Mouse (Mus musculus) ES-E14 (cell line): ENCODE results near the gene Dock9. TPM values are rescaled to one million over a fixed set of nuclear protein-coding genes. Genes with fewer than 3 reads are reported as not detected.

Experiments
- DNase-seq: peaks from one replicate; pipeline ENCODE4 v3.0.0-alpha.2; 2013; ENCODE audit warnings: low read depth, low spot score
- H3K27ac ChIP-seq: 2 replicates; pipeline ENCODE4 v1.5.1; 2012; ENCODE audit warnings: low read depth, mild to moderate bottlenecking, low read length, moderate library complexity, mixed read lengths; ENCODE audit not compliant: poor library complexity, insufficient read depth, severe bottlenecking
- H3K36me3 ChIP-seq: 2 replicates; pipeline ENCODE4 v1.6.1; 2012; ENCODE audit warnings: mild to moderate bottlenecking, low read length, moderate library complexity, mixed read lengths; ENCODE audit not compliant: control insufficient read depth, poor library complexity, insufficient read depth, severe bottlenecking
- H3K4me1 ChIP-seq, 2 experiments: fragments of 150-350 bp in 1 of 2; sonication (generic) in 1 of 2; 2 replicates each; pipeline ENCODE4 v1.6.1; 2012; ENCODE audit warnings: low read length in 2 of 2, mild to moderate bottlenecking in 1 of 2, mixed read lengths in 1 of 2; ENCODE audit not compliant: control insufficient read depth in 2 of 2, insufficient read depth in 2 of 2, poor library complexity in 1 of 2
- H3K4me3 ChIP-seq, 2 experiments: fragments of 150-350 bp in 1 of 2; sonication (generic) in 1 of 2; 2 replicates each; pipeline ENCODE4 v1.5.1; 2012; ENCODE audit warnings: low read length in 2 of 2, low read depth in 1 of 2, mild to moderate bottlenecking in 1 of 2, mixed read lengths in 1 of 2; ENCODE audit not compliant: insufficient read depth in 1 of 2, poor library complexity in 1 of 2, severe bottlenecking in 1 of 2
- H3K9ac ChIP-seq: 2 replicates; pipeline ENCODE4 v1.6.1; 2012; ENCODE audit warnings: low read depth, mild to moderate bottlenecking, low read length, mixed read lengths; ENCODE audit not compliant: poor library complexity, insufficient read depth, severe bottlenecking
- H3K9me3 ChIP-seq: fragments of 150-350 bp; sonication (generic); 2 replicates; pipeline ENCODE4 v1.6.1; 2012; ENCODE audit warnings: low read depth, mild to moderate bottlenecking, low read length; ENCODE audit not compliant: control insufficient read depth, insufficient read depth
- CHD2 ChIP-seq: IDR thresholded peaks from 2 replicates; pipeline ENCODE4 v1.6.1; 2014; ENCODE audit warnings: mild to moderate bottlenecking, low read depth, low read length, inconsistent platforms
- HCFC1 ChIP-seq: IDR thresholded peaks from 2 replicates; pipeline ENCODE4 v1.6.1; 2012; ENCODE audit warnings: low read length, inconsistent platforms, borderline replicate concordance; ENCODE audit not compliant: insufficient read depth
- MAFK ChIP-seq: IDR thresholded peaks from 2 replicates; pipeline ENCODE4 v1.6.1; 2014; ENCODE audit warnings: mild to moderate bottlenecking, low read depth, low read length, inconsistent platforms; ENCODE audit not compliant: insufficient read depth
- ZC3H11A ChIP-seq: IDR thresholded peaks from 2 replicates; pipeline ENCODE4 v1.6.1; 2012; ENCODE audit warnings: low read depth, mild to moderate bottlenecking, inconsistent platforms, low read length, borderline replicate concordance
- ZNF384 ChIP-seq: IDR thresholded peaks from 2 replicates; pipeline ENCODE4 v1.6.1; 2012; ENCODE audit warnings: low read depth, low read length, inconsistent platforms
- in situ Hi-C, 2 experiments: fragments of 600-800 bp; cut with MboI; formaldehyde crosslinking; loops; one replicate each; pipeline ENCODE4 v1.15.1; 2025; ENCODE audit warnings: low sequenced_read_pairs in 2 of 2, inconsistent platforms in 1 of 2; ENCODE audit not compliant: unreplicated experiment in 2 of 2
- total RNA-seq: library from RNA; depleted of rRNA; stranded (reverse); fragments of 300-350 nt; gene quantifications from 2 replicates; pipeline ENCODE4 v1.2.3, GENCODE M21; 2012

Dock9 gene
- total RNA-seq, 1 experiment, result 8.3 TPM

DNA sequence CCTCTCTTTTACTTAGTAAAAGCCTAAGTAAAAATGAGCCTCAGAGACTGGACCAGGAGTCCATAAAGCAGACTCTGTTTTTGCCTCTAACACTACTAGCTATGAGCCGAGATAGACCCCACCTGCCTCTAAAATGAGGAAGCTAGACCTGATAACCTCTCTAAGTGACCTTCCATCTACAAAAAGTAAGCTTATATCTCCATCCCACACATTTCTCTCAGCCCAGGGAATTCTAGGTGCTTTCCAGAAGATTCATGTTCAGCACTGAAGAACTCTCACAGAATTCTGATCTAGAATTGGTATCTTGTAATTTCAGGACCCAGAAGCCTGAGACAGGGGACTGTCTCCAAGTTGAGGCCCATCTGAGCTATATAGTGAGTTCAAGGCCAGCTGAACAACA is 12.2 kb downstream of the Dock9 start:
- Histone ChIP-seq H3K9ac (no peak overlapping the region), H3K4me1 (no peaks in the 10 kb centered on the region; a peak in 1 of 4 replicates), H3K27ac (no peak overlapping the region), H3K36me3 (no peaks in the 10 kb centered on the region), H3K4me3 (no peak overlapping the region), H3K9me3 (no peaks in the 10 kb centered on the region)
- no peak for TF ChIP-seq MAFK
- TF ChIP-seq CHD2, result no peak
- no peak for TF ChIP-seq ZNF384
- no peak for TF ChIP-seq HCFC1
- no peak for TF ChIP-seq ZC3H11A
- no peak for DNase-seq
- in situ Hi-C loops, result no loop called here

DNA sequence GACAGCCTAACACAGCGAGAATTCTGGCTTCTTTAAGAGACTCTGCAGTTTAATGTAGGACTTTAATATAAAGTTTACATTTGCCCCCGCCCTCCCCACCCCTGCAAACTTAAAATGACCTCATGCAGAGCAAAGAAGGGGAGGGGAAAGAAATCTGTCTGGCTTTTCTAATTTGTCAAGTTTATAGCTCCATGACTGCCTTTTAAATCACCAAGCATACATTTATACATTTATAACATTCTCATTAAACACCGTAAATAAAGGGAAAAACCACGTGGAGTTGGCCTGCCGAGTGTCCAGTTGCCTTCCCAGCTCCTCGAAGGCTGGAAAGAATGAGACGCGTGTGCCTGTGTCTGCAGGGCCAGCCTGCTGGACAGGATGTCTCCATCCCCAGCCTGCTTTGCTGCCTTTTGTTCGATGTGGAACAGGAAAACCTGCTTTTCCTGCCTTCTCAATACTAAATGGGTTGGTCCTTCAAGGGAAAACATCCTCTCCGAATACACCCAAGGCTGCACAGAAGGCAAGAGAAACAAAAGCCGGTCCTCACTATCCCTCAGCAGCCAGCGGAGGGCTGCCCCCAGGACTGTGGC is 16.6 kb downstream of the Dock9 start:
- Histone ChIP-seq H3K36me3 (no peaks in the 10 kb centered on the region), H3K9ac (no peak overlapping the region), H3K27ac (no peak overlapping the region), H3K9me3 (no peaks in the 10 kb centered on the region), H3K4me3 (no peak overlapping the region), H3K4me1 (no peaks in the 10 kb centered on the region; a peak in 1 of 4 replicates)
- no peak for DNase-seq
- TF ChIP-seq CHD2, result no peak
- TF ChIP-seq HCFC1, result no peak
- TF ChIP-seq ZNF384, result no peak
- no peak for TF ChIP-seq MAFK
- no peak for TF ChIP-seq ZC3H11A
- in situ Hi-C loops, result no loop called here

- H3K4me3 ChIP-seq, result no peak overlapping the region
- in situ Hi-C loops, result no loop called here
- DNase-seq, result no peak
- no peak for TF ChIP-seq ZC3H11A
- no peak for TF ChIP-seq ZNF384
- TF ChIP-seq MAFK, result no peak
- TF ChIP-seq CHD2, result no peak
- TF ChIP-seq HCFC1, result no peak
- no peak overlapping the region for H3K27ac ChIP-seq
- H3K36me3 ChIP-seq, result no peaks in the 10 kb centered on the region
- no peaks in the 10 kb centered on the region; a peak in 1 of 4 replicates for H3K4me1 ChIP-seq
- H3K9me3 ChIP-seq, result no peaks in the 10 kb centered on the region
- no peak overlapping the region for H3K9ac ChIP-seq
These were observed 17.3 kb downstream of the Dock9 start for GRCm38 (mm10) chr14:121780144-121780913.

- in situ Hi-C loops, result no loop called here
- Histone ChIP-seq H3K4me1 (no peaks in the 10 kb centered on the region; a peak in 1 of 4 replicates), H3K36me3 (no peaks in the 10 kb centered on the region), H3K9ac (no peak overlapping the region), H3K27ac (no peak overlapping the region), H3K9me3 (no peaks in the 10 kb centered on the region), H3K4me3 (no peak overlapping the region)
- no peak for DNase-seq
- no peak for TF ChIP-seq ZC3H11A
- no peak for TF ChIP-seq MAFK
- no peak for TF ChIP-seq CHD2
- no peak for TF ChIP-seq ZNF384
- no peak for TF ChIP-seq HCFC1
These were observed 18.0 kb downstream of the Dock9 start for GRCm38 (mm10) chr14:121779620-121780019.
